ENCODE assay signal across 8 mouse cellular contexts in genomic region chr11:102556716-102557074, GRCm38 (mm10). TPM values are rescaled to one million over a fixed set of nuclear protein-coding genes. Genes with fewer than 3 reads are reported as not detected.
A peak's percentile ranks its signal among the peaks of the same experiment; 100 is the strongest.
DNase-seq lines count a peak whose midpoint lies in the region; ATAC-seq and TF ChIP-seq lines count a peak whose summit lies in the region.

No protein-coding gene starts in this region.

- no peak for ATAC-seq in liver, embryonic 11.5 days (replicated peaks; ENCODE audit: low FRiP score)
- no peak for ATAC-seq in intestine, postnatal 0 days
- no peak for ATAC-seq in neural tube, embryonic 13.5 days (ENCODE audit: low read depth)

- H3K27ac ChIP-seq in liver, embryonic 11.5 days (ENCODE audit: low read depth, low read length): peak overlapping the region; percentile 88
- H3K27ac ChIP-seq in embryonic fibroblast, embryonic 13.5 days (ENCODE audit: insufficient read depth, low read length): 0 out of 2 replicates have a peak overlapping the region, but pooled peaks have one; percentile 28
- peak overlapping the region; percentile 94 for H3K27ac ChIP-seq in intestine, postnatal 0 days (ENCODE audit: low read depth, low read length)
- peak overlapping the region; percentile 99 for H3K27ac ChIP-seq in neural tube, embryonic 13.5 days (replicated peaks)
- H3K27ac ChIP-seq in cerebellum, adult 2 months (ENCODE audit: insufficient read depth, low read length): no peak overlapping the region

- H3K4me1 ChIP-seq in liver, embryonic 11.5 days (replicated peaks; ENCODE audit: control insufficient read depth, insufficient read depth, low read length): peaks cover 16% of the 10 kb centered on the region
- no peaks in the 10 kb centered on the region for H3K4me1 ChIP-seq in embryonic fibroblast, embryonic 13.5 days (ENCODE audit: control insufficient read depth, insufficient read depth, low read length)
- peaks cover 15% of the 10 kb centered on the region; the same call in 1 of the 2 replicates for H3K4me1 ChIP-seq in intestine, postnatal 0 days (replicated peaks; ENCODE audit: control insufficient read depth, insufficient read depth, low read length)
- peaks cover 35% of the 10 kb centered on the region for H3K4me1 ChIP-seq in neural tube, embryonic 13.5 days (replicated peaks)
- H3K4me1 ChIP-seq in cerebellum, adult 2 months (ENCODE audit: control insufficient read depth, insufficient read depth, low read length): peaks cover 6% of the 10 kb centered on the region

- no peaks in the 10 kb centered on the region for H3K27me3 ChIP-seq in liver, embryonic 11.5 days (replicated peaks; ENCODE audit: control insufficient read depth, insufficient read depth, low read length)
- no peaks in the 10 kb centered on the region for H3K27me3 ChIP-seq in intestine, postnatal 0 days (replicated peaks; ENCODE audit: control insufficient read depth, insufficient read depth, low read length)
- no peaks in the 10 kb centered on the region for H3K27me3 ChIP-seq in neural tube, embryonic 13.5 days
- no peaks in the 10 kb centered on the region for H3K27me3 ChIP-seq in cerebellum, adult 2 months (ENCODE audit: control insufficient read depth, insufficient read depth, low read length)

- no peaks in the 10 kb centered on the region; the same call in 1 of the 2 replicates for H3K36me3 ChIP-seq in liver, embryonic 11.5 days (ENCODE audit: control insufficient read depth, insufficient read depth, low read length)
- H3K36me3 ChIP-seq in intestine, postnatal 0 days (ENCODE audit: control insufficient read depth, insufficient read depth): no peaks in the 10 kb centered on the region
- H3K36me3 ChIP-seq in neural tube, embryonic 13.5 days: no peaks in the 10 kb centered on the region

- peak overlapping the region; percentile 99 for H3K4me3 ChIP-seq in liver, embryonic 11.5 days (ENCODE audit: low read depth, low read length)
- no peak overlapping the region for H3K4me3 ChIP-seq in embryonic fibroblast, embryonic 13.5 days (ENCODE audit: insufficient read depth, low read length)
- H3K4me3 ChIP-seq in intestine, postnatal 0 days (ENCODE audit: low read depth, low read length): peak overlapping the region; percentile 99
- H3K4me3 ChIP-seq in neural tube, embryonic 13.5 days: peak overlapping the region; percentile 99
- H3K4me3 ChIP-seq in cerebellum, adult 2 months (replicated peaks; ENCODE audit: insufficient read depth, low read depth, low read length): no peak overlapping the region

- H3K4me2 ChIP-seq in liver, embryonic 11.5 days: peak overlapping the region; percentile 69
- H3K4me2 ChIP-seq in intestine, postnatal 0 days (replicated peaks; ENCODE audit: low read depth): peak overlapping the region; percentile 70
- peak overlapping the region; percentile 72 for H3K4me2 ChIP-seq in neural tube, embryonic 13.5 days

- H3K9ac ChIP-seq in liver, embryonic 11.5 days (ENCODE audit: low read depth, low read length): no peak overlapping the region; the same call in 1 of the 2 replicates
- 0 out of 2 replicates have a peak overlapping the region, but pooled peaks have one; percentile 97 for H3K9ac ChIP-seq in intestine, postnatal 0 days (ENCODE audit: low read depth, low read length)
- H3K9ac ChIP-seq in neural tube, embryonic 13.5 days: peak overlapping the region; percentile 47

- no peaks in the 10 kb centered on the region for H3K9me3 ChIP-seq in liver, embryonic 11.5 days (ENCODE audit: control insufficient read depth, low read length)
- no peaks in the 10 kb centered on the region for H3K9me3 ChIP-seq in intestine, postnatal 0 days (ENCODE audit: control insufficient read depth)
- no peaks in the 10 kb centered on the region for H3K9me3 ChIP-seq in neural tube, embryonic 13.5 days

- 15% methylated on average over 3 of the region's 3 CpGs for WGBS in liver, embryonic 11.5 days
- 2% methylated on average over 3 of the region's 3 CpGs for WGBS in intestine, postnatal 0 days
- WGBS in neural tube, embryonic 13.5 days: 18% methylated on average over 3 of the region's 3 CpGs
- 20% methylated on average over 3 of the region's 3 CpGs for WGBS in cerebellum, adult 2 months

- TF ChIP-seq CTCF in embryonic fibroblast, embryonic 13.5 days (IDR thresholded peaks at IDR 0.05; ENCODE audit: borderline replicate concordance, insufficient read depth, low read length): no peak
- TF ChIP-seq CTCF in intestine, postnatal 0 days (IDR thresholded peaks at IDR 0.05; ENCODE audit: low read depth): no peak
- TF ChIP-seq CTCF in cerebellum, adult 2 months (IDR thresholded peaks at IDR 0.05; ENCODE audit: borderline replicate concordance, insufficient read depth, low read depth, low read length): no peak

- TF ChIP-seq POLR2A in embryonic fibroblast, embryonic 13.5 days (IDR thresholded peaks at IDR 0.05; ENCODE audit: low read depth, low read length): no peak
- no peak for TF ChIP-seq POLR2A in cerebellum, adult 2 months (IDR thresholded peaks at IDR 0.05; ENCODE audit: borderline replicate concordance, insufficient read depth, low read length)

- no peak for DNase-seq in liver, embryonic 11.5 days (ENCODE audit: low spot score)
- no peak for DNase-seq in liver
- no peak for DNase-seq in retina, postnatal 1 day
- no peak for DNase-seq in cerebellum, adult 2 months
- DNase-seq in urinary bladder, adult 18-20 months (ENCODE audit: low spot score in 2 of 2): no peak

RNA-seq across cellular contexts. Expression of gene Gpatch8, which starts 0.5 kb away (rescaled TPM):
- 30.0 and 35.4 TPM in 2 replicates for polyA plus RNA-seq in liver, embryonic 11.5 days (2014; fragmentation: Nextera tagmentation; extraction: Ambion mirVana)
- 36.6 and 40.7 TPM in 2 replicates for polyA plus RNA-seq in embryonic fibroblast, embryonic 13.5 days (2011; ENCODE audit: insufficient read length, low read depth, missing spikeins)
- polyA plus RNA-seq in intestine, postnatal 0 days (2015; fragmentation: Nextera tagmentation; extraction: Ambion mirVana): 18.9 and 22.3 TPM in 2 replicates
- polyA plus RNA-seq in neural tube, embryonic 13.5 days (2015; fragmentation: Nextera tagmentation; extraction: Ambion mirVana): 77.5 and 83.8 TPM in 2 replicates
- 64.7 and 66.9 TPM in 2 replicates for polyA plus RNA-seq in cerebellum, adult 2 months (2012; rRNA removed)

RNA-seq across cellular contexts. Expression of gene Gm11627, which starts 22.6 kb away (rescaled TPM):
- polyA plus RNA-seq in liver, embryonic 11.5 days (2014; fragmentation: Nextera tagmentation; extraction: Ambion mirVana): 1.2 and 1.4 TPM in 2 replicates
- polyA plus RNA-seq in embryonic fibroblast, embryonic 13.5 days (2011; ENCODE audit: insufficient read length, low read depth, missing spikeins): 2.5 and 3.2 TPM in 2 replicates
- 11.2 and 12.7 TPM in 2 replicates for polyA plus RNA-seq in intestine, postnatal 0 days (2015; fragmentation: Nextera tagmentation; extraction: Ambion mirVana)
- 7.5 and 8.7 TPM in 2 replicates for polyA plus RNA-seq in neural tube, embryonic 13.5 days (2015; fragmentation: Nextera tagmentation; extraction: Ambion mirVana)
- polyA plus RNA-seq in cerebellum, adult 2 months (2012; rRNA removed): 1.1 and 1.3 TPM in 2 replicates

RNA-seq across cellular contexts. Expression of gene Fzd2, which starts 47.5 kb away (rescaled TPM):
- 8.4 and 9.0 TPM in 2 replicates for polyA plus RNA-seq in liver, embryonic 11.5 days (2014; fragmentation: Nextera tagmentation; extraction: Ambion mirVana)
- 54.6 and 75.0 TPM in 2 replicates for polyA plus RNA-seq in embryonic fibroblast, embryonic 13.5 days (2011; ENCODE audit: insufficient read length, low read depth, missing spikeins)
- 6.0 and 6.2 TPM in 2 replicates for polyA plus RNA-seq in intestine, postnatal 0 days (2015; fragmentation: Nextera tagmentation; extraction: Ambion mirVana)
- 14.8 and 21.1 TPM in 2 replicates for polyA plus RNA-seq in neural tube, embryonic 13.5 days (2015; fragmentation: Nextera tagmentation; extraction: Ambion mirVana)
- 2.7 and 2.9 TPM in 2 replicates for polyA plus RNA-seq in cerebellum, adult 2 months (2012; rRNA removed)

Comparison
In these comparisons a context has a peak if more than half of its experiments do, and no peak if none do; other contexts are left out.
1. H3K4me3 ChIP-seq: peak in liver, embryonic 11.5 days (single experiment), intestine, postnatal 0 days (single experiment) and neural tube, embryonic 13.5 days (single experiment); none in embryonic fibroblast, embryonic 13.5 days (single experiment) and cerebellum, adult 2 months (single experiment).
2. Peak in every context shown above with its lines, with median percentiles within 50 percentile points of each other: H3K4me2 ChIP-seq.